Mouse (Mus musculus): ENCODE measurements around the gene Adamtsl4. TPM values are rescaled to one million over a fixed set of nuclear protein-coding genes. Genes with fewer than 3 reads are reported as not detected.
"Not testable (repeated sequence)": the region's sequence is repeated elsewhere in the genome, so short reads cannot be mapped to it uniquely, and the experiment has no call there.

Adamtsl4 gene
- polyA plus RNA-seq, 1 experiment from 2014 or later = 2.6 TPM

DNA sequence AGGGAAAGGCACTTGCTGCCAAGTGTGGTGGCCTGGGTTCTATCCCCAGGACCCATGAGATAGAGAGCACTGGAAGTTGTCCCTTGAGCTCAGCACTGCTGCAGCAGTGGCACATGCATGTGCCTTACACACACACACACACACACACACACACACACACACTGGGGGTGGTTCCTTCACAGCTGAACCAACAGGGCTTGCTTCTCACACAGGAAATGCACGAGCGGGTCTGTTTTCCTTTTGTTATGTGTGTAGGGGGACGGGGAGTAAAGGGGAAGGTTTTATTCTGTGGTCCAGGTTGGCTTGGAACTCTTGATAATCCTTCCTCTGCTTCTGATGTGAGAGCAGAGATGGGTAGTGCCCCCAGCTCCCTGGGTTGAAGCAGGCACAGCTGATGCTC lies 15.3 kb downstream of the Adamtsl4 start:
- Histone ChIP-seq H3K27ac (ENCODE audit: low read depth) (peak overlapping the region; percentile 98), H3K9me3 (ENCODE audit: low read length) (no peaks in the 10 kb centered on the region), H3K36me3 (replicated peaks; ENCODE audit: insufficient read depth, low read length) (0 out of 2 replicates have a peak, but pooled peaks cover 3% of the 10 kb centered on the region), H3K4me1 (ENCODE audit: insufficient read depth) (peaks cover 66% of the 10 kb centered on the region), H3K4me2 (ENCODE audit: low read depth, low read length) (peak overlapping the region; percentile 73; the same call in 1 of the 2 replicates), H3K9ac (replicated peaks) (peak overlapping the region; percentile 34; the same call in 1 of the 2 replicates), H3K4me3 (ENCODE audit: low read depth, low read length) (no peak overlapping the region), H3K27me3 (ENCODE audit: insufficient read depth, low read length) (no peaks in the 10 kb centered on the region)
- no peak for TF ChIP-seq EP300 (IDR thresholded peaks at IDR 0.05; ENCODE audit: low read depth)
- no peak for TF ChIP-seq CTCF (IDR thresholded peaks at IDR 0.05; ENCODE audit: low read depth)
- DNase-seq (no peak), ATAC-seq (no peak)
- 33% methylated on average over 3 of the region's 3 CpGs for WGBS (ENCODE audit: insufficient replicate concordance)

DNA sequence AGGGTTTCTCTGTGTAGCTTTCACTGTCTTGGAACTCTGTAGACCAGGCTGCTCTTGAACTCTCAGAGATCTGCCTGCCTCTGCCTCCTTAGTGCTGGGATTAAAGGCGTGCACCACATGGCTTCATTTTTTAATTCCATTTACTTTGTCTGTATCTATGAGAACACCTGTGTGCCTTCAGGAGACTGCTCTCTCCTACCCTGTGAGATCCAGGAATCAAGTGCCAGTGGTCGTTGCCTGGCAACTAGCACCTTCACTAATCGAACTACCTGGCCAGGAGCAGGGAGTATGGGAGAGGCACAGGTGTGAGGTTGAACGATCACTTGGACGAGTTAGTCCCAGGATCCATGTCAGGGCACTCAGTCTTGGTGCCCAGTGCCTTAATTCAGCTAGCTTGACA lies 16.5 kb downstream of the Adamtsl4 start:
- DNase-seq (no peak), ATAC-seq (no peak)
- TF ChIP-seq CTCF (IDR thresholded peaks at IDR 0.05; ENCODE audit: low read depth) (no peak), EP300 (IDR thresholded peaks at IDR 0.05; ENCODE audit: low read depth) (no peak)
- H3K9me3 ChIP-seq (ENCODE audit: low read length) = no peaks in the 10 kb centered on the region
- H3K36me3 ChIP-seq (replicated peaks; ENCODE audit: insufficient read depth, low read length) = 0 out of 2 replicates have a peak, but pooled peaks cover 3% of the 10 kb centered on the region
- no peaks in the 10 kb centered on the region for H3K27me3 ChIP-seq (ENCODE audit: insufficient read depth, low read length)
- WGBS (ENCODE audit: insufficient replicate concordance) = 86% methylated on average over 5 of the region's 5 CpGs
- no peak overlapping the region for H3K4me3 ChIP-seq (ENCODE audit: low read depth, low read length)
- H3K9ac ChIP-seq (replicated peaks) = no peak overlapping the region
- peaks cover 71% of the 10 kb centered on the region for H3K4me1 ChIP-seq (ENCODE audit: insufficient read depth)
- H3K4me2 ChIP-seq (ENCODE audit: low read depth, low read length) = no peak overlapping the region
- peak overlapping the region; percentile 98; the same call in 1 of the 2 replicates for H3K27ac ChIP-seq (ENCODE audit: low read depth)

- not testable (repeated sequence) for H3K27ac ChIP-seq (ENCODE audit: low read depth); DNase-seq; H3K4me2 ChIP-seq (ENCODE audit: low read depth, low read length); H3K9ac ChIP-seq (replicated peaks); H3K27me3 ChIP-seq (ENCODE audit: insufficient read depth, low read length); H3K36me3 ChIP-seq (replicated peaks; ENCODE audit: insufficient read depth, low read length); H3K4me3 ChIP-seq (ENCODE audit: low read depth, low read length); ATAC-seq; H3K9me3 ChIP-seq (ENCODE audit: low read length)
- peaks cover 71% of the 10 kb centered on the region for H3K4me1 ChIP-seq (ENCODE audit: insufficient read depth)
- TF ChIP-seq CTCF (IDR thresholded peaks at IDR 0.05; ENCODE audit: low read depth) = peak; percentile 27
- WGBS (ENCODE audit: insufficient replicate concordance) = 94% methylated on average over 3 of the region's 3 CpGs
These were observed 17.3 kb downstream of the Adamtsl4 start for GRCm38 (mm10) chr3:95670419-95670818.

GRCm38 (mm10) chr3:95669309-95669665 lies 18.4 kb downstream of the Adamtsl4 start:
- DNase-seq (no peak), ATAC-seq (no peak)
- H3K9ac ChIP-seq (replicated peaks) = 0 out of 2 replicates have a peak overlapping the region, but pooled peaks have one; percentile 18
- H3K4me2 ChIP-seq (ENCODE audit: low read depth, low read length) = peak overlapping the region; percentile 44
- TF ChIP-seq CTCF (IDR thresholded peaks at IDR 0.05; ENCODE audit: low read depth) (no peak), EP300 (IDR thresholded peaks at IDR 0.05; ENCODE audit: low read depth) (no peak)
- WGBS (ENCODE audit: insufficient replicate concordance) = 65% methylated on average over 3 of the region's 3 CpGs
- no peaks in the 10 kb centered on the region for H3K27me3 ChIP-seq (ENCODE audit: insufficient read depth, low read length)
- H3K4me3 ChIP-seq (ENCODE audit: low read depth, low read length) = no peak overlapping the region
- peaks cover 6% of the 10 kb centered on the region; the same call in 1 of the 2 replicates for H3K36me3 ChIP-seq (replicated peaks; ENCODE audit: insufficient read depth, low read length)
- H3K27ac ChIP-seq (ENCODE audit: low read depth) = peak overlapping the region; percentile 91
- H3K9me3 ChIP-seq (ENCODE audit: low read length) = no peaks in the 10 kb centered on the region
- peaks cover 71% of the 10 kb centered on the region for H3K4me1 ChIP-seq (ENCODE audit: insufficient read depth)

DNA sequence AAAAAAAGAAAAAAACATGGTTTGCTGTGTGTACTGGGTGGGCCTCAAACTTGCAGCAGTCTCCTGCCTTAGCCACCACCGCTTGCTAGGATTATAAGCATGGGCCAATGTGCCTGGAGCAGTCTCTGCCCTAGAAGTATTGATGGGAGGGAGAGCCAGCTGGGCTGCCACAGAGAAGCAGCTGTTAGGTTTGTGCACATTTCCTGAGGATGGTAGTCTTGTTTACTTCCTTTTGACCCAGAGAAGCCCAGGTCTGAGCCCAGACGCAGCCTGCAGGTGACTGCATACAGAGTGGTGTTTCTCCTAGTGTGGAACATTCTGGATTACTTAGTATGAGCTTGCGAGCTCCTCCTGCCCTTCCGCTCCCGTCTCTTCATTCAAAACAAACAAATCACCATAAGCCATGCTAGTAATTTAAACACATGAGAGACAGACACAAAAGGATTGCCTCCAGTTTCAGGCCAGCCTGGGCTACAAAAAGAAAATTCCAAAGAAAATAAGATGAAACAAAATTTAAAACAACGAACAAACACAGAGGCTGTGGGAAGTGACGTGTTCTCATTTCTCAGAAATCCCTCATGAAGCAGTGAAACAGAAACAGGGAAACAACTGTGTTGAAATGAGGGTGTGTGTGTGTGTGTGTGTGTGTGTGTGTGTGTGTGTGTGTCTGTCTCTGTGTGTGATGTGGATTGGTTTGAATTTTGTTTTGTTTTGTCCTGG lies 19.0 kb downstream of the Adamtsl4 start:
- WGBS (ENCODE audit: insufficient replicate concordance) = 37% methylated on average over 7 of the region's 7 CpGs
- peak overlapping the region; percentile 39 for H3K9ac ChIP-seq (replicated peaks)
- H3K27ac ChIP-seq (ENCODE audit: low read depth) = peak overlapping the region; percentile 91
- peak; percentile 14; the same call in 1 of the 2 replicates for ATAC-seq
- H3K27me3 ChIP-seq (ENCODE audit: insufficient read depth, low read length) = no peaks in the 10 kb centered on the region
- no peak for DNase-seq
- H3K4me1 ChIP-seq (ENCODE audit: insufficient read depth) = peaks cover 74% of the 10 kb centered on the region
- peaks cover 11% of the 10 kb centered on the region for H3K36me3 ChIP-seq (replicated peaks; ENCODE audit: insufficient read depth, low read length)
- no peak for TF ChIP-seq EP300 (IDR thresholded peaks at IDR 0.05; ENCODE audit: low read depth)
- no peak for TF ChIP-seq CTCF (IDR thresholded peaks at IDR 0.05; ENCODE audit: low read depth)
- no peaks in the 10 kb centered on the region for H3K9me3 ChIP-seq (ENCODE audit: low read length)
- peak overlapping the region; percentile 44 for H3K4me2 ChIP-seq (ENCODE audit: low read depth, low read length)
- no peak overlapping the region for H3K4me3 ChIP-seq (ENCODE audit: low read depth, low read length)

- H3K4me3 ChIP-seq (ENCODE audit: low read depth, low read length) = no peak overlapping the region
- ATAC-seq (peak; percentile 31), DNase-seq (no peak)
- H3K9me3 ChIP-seq (ENCODE audit: low read length) = no peaks in the 10 kb centered on the region
- peaks cover 74% of the 10 kb centered on the region for H3K4me1 ChIP-seq (ENCODE audit: insufficient read depth)
- H3K27me3 ChIP-seq (ENCODE audit: insufficient read depth, low read length) = no peaks in the 10 kb centered on the region
- H3K27ac ChIP-seq (ENCODE audit: low read depth) = peak overlapping the region; percentile 91
- H3K4me2 ChIP-seq (ENCODE audit: low read depth, low read length) = peak overlapping the region; percentile 44
- TF ChIP-seq CTCF (IDR thresholded peaks at IDR 0.05; ENCODE audit: low read depth) (no peak), EP300 (IDR thresholded peaks at IDR 0.05; ENCODE audit: low read depth) (no peak)
- H3K9ac ChIP-seq (replicated peaks) = peak overlapping the region; percentile 39
- H3K36me3 ChIP-seq (replicated peaks; ENCODE audit: insufficient read depth, low read length) = peaks cover 16% of the 10 kb centered on the region
- 33% methylated on average over 7 of the region's 7 CpGs for WGBS (ENCODE audit: insufficient replicate concordance)
These were observed 19.7 kb downstream of the Adamtsl4 start for GRCm38 (mm10) chr3:95668026-95668425.
